Mouse (Mus musculus) spleen, adult 2 months (tissue): ENCODE measurements around the gene Stk4. TPM values are rescaled to one million over a fixed set of nuclear protein-coding genes. Genes with fewer than 3 reads are reported as not detected.

Source experiments
- DNase-seq, 2 experiments: peaks; one replicate each; pipeline versions ENCODE4 v3.0.0 to v3.0.0-alpha.2; 2012 to 2021; ENCODE audit warnings: low spot score in 2 of 2, low read depth in 1 of 2
- H3K27ac ChIP-seq: fragments of 200-500 bp; 2 replicates; pipeline ENCODE4 v1.5.1; 2012; ENCODE audit warnings: low read length, inconsistent platforms; ENCODE audit not compliant: insufficient read depth
- H3K27me3 ChIP-seq: fragments of 200-500 bp; 2 replicates; pipeline ENCODE4 v1.6.1; 2012; ENCODE audit warnings: mild to moderate bottlenecking, moderate library complexity, low read length, inconsistent platforms; ENCODE audit not compliant: control insufficient read depth, insufficient read depth
- H3K36me3 ChIP-seq: fragments of 200-500 bp; 2 replicates; pipeline ENCODE4 v1.6.1; 2012; ENCODE audit warnings: mild to moderate bottlenecking, low read length, inconsistent platforms; ENCODE audit not compliant: control insufficient read depth, insufficient read depth
- H3K4me1 ChIP-seq: fragments of 200-500 bp; 2 replicates; pipeline ENCODE4 v1.6.1; 2011; ENCODE audit warnings: inconsistent platforms; ENCODE audit not compliant: control insufficient read depth, insufficient read depth, insufficient read length
- H3K4me3 ChIP-seq: fragments of 200-500 bp; 2 replicates; pipeline ENCODE4 v1.5.1; 2011; ENCODE audit warnings: mild to moderate bottlenecking, inconsistent platforms; ENCODE audit not compliant: insufficient read depth, insufficient read length; ENCODE audit errors: extremely low read depth
- CTCF ChIP-seq: fragments of 200-500 bp; IDR thresholded peaks from 2 replicates; pipeline ENCODE4 v1.5.1; 2011; ENCODE audit warnings: mild to moderate bottlenecking, inconsistent platforms; ENCODE audit not compliant: insufficient read depth, insufficient read length, insufficient replicate concordance; ENCODE audit errors: extremely low read depth
- POLR2A ChIP-seq: fragments of 200-500 bp; IDR thresholded peaks from 2 replicates; pipeline ENCODE4 v1.6.1; 2011; ENCODE audit warnings: low read depth, low read length, inconsistent platforms
- WGBS: fragments of 180-500 bp; shearing (Covaris S2); methylation state at CpG from one replicate; pipeline ENCODE4 v1.1.7; 2018; 5-methylcytosine and 5-hydroxymethylcytosine counted together
- polyA plus RNA-seq: library from polyadenylated mRNA; depleted of rRNA; stranded (reverse); fragments of >200 nt; gene quantifications from 2 replicates; pipeline ENCODE4 v1.2.3, GENCODE M21; 2012; rRNA removed

The Stk4 gene
- polyA plus RNA-seq, 1 experiment = 31.6 TPM

GRCm38 (mm10) chr2:164194959-164195630, 125.0 kb downstream of the Stk4 start:
- whole genome bisulfite sequencing = 77% methylated on average over 5 of the region's 5 CpGs
- DNase-seq = no peak
- TF ChIP-seq POLR2A = no peak
- no peak for TF ChIP-seq CTCF
- H3K27me3 ChIP-seq = no peaks in the 10 kb centered on the region
- no peaks in the 10 kb centered on the region for H3K36me3 ChIP-seq
- H3K27ac ChIP-seq = no peak overlapping the region
- H3K4me1 ChIP-seq = no peaks in the 10 kb centered on the region
- H3K4me3 ChIP-seq = no peak overlapping the region

GRCm38 (mm10) chr2:164195971-164196699, 126.0 kb downstream of the Stk4 start:
- Histone ChIP-seq H3K4me1 (no peaks in the 10 kb centered on the region), H3K36me3 (no peaks in the 10 kb centered on the region), H3K4me3 (no peak overlapping the region), H3K27me3 (no peaks in the 10 kb centered on the region), H3K27ac (no peak overlapping the region)
- no peak for DNase-seq
- TF ChIP-seq CTCF (no peak), POLR2A (no peak)
- 85% methylated on average over 5 of the region's 5 CpGs for WGBS

GRCm38 (mm10) chr2:164196700-164196990, 126.5 kb downstream of the Stk4 start:
- H3K27me3 ChIP-seq = no peaks in the 10 kb centered on the region
- no peak for TF ChIP-seq CTCF
- no peak overlapping the region for H3K27ac ChIP-seq
- no peak overlapping the region for H3K4me3 ChIP-seq
- H3K36me3 ChIP-seq = no peaks in the 10 kb centered on the region
- WGBS = 88% methylated on average over 5 of the region's 5 CpGs
- DNase-seq = no peak
- H3K4me1 ChIP-seq = no peaks in the 10 kb centered on the region

- no peak within 1 kb of the TSS for H3K27ac ChIP-seq
- 80% methylated on average over 20 of the region's 20 CpGs for WGBS
- no peak for DNase-seq
- H3K4me3 ChIP-seq = no peak within 1 kb of the TSS
- H3K4me1 ChIP-seq = no peaks in the 10 kb centered on the region
- no peaks in the 10 kb centered on the region for H3K36me3 ChIP-seq
- no peaks in the 10 kb centered on the region for H3K27me3 ChIP-seq
- TF ChIP-seq POLR2A = no peak
- TF ChIP-seq CTCF = no peak
Observed at GRCm38 (mm10) chr2:164199626-164200327, 129.7 kb downstream of the Stk4 start, which contains the start of gene Wfdc15a. Gene Wfdc15a, minus strand, starts transcription at chr2:164200130.

Other genes with a start within 250 kb of the Stk4 start
- 3.1 and 4.8 TPM in 2 replicates for gene Ccn5, start 249.5 kb upstream of the Stk4 start, polyA plus RNA-seq
- gene Kcnk15, start 216.7 kb upstream of the Stk4 start, polyA plus RNA-seq = not detected in 2 replicates
- gene Rims4, start 151.6 kb upstream of the Stk4 start, polyA plus RNA-seq = 0.09 and 0.12 TPM in 2 replicates
- gene Ywhab, start 75.4 kb upstream of the Stk4 start, polyA plus RNA-seq = 24.0 and 26.4 TPM in 2 replicates
- gene Pabpc1l, start 44.9 kb upstream of the Stk4 start, polyA plus RNA-seq = 0.23 and 0.69 TPM in 2 replicates
- gene Tomm34, start 847 bp downstream of the Stk4 start, polyA plus RNA-seq = 51.7 and 66.0 TPM in 2 replicates
- 0.12 and 0.14 TPM in 2 replicates for gene Kcns1, start 100.8 kb downstream of the Stk4 start, polyA plus RNA-seq
- not detected in 2 replicates for gene Wfdc5, start 112.4 kb downstream of the Stk4 start, polyA plus RNA-seq
- gene Wfdc12, start 120.3 kb downstream of the Stk4 start, polyA plus RNA-seq = not detected in 2 replicates
- not detected in 2 replicates for gene Wfdc15a, start 129.8 kb downstream of the Stk4 start, polyA plus RNA-seq
- 0.16 TPM in 1 of 2 replicates, not detected in the other for gene Wfdc15b, start 151.3 kb downstream of the Stk4 start, polyA plus RNA-seq
- not detected in 2 replicates for gene Svs2, start 168.1 kb downstream of the Stk4 start, polyA plus RNA-seq
- gene Svs3b, start 186.3 kb downstream of the Stk4 start, polyA plus RNA-seq = not detected in 2 replicates
- not detected in 2 replicates for gene Svs4, start 208.1 kb downstream of the Stk4 start, polyA plus RNA-seq
- gene Svs3a, start 218.9 kb downstream of the Stk4 start, polyA plus RNA-seq = not detected in 2 replicates
- gene Svs6, start 246.4 kb downstream of the Stk4 start, polyA plus RNA-seq = not detected in 2 replicates